Mouse (Mus musculus): ENCODE measurements around the gene Cygb. TPM values are rescaled to one million over a fixed set of nuclear protein-coding genes. Genes with fewer than 3 reads are reported as not detected.
"Not testable (repeated sequence)": the region's sequence is repeated elsewhere in the genome, so short reads cannot be mapped to it uniquely, and the experiment has no call there.

The Cygb gene
- polyA plus RNA-seq, 1 experiment from 2014 or later, result 1.1 TPM

GRCm38 (mm10) chr11:116679148-116679547 is 25.0 kb upstream of the Cygb start:
- H3K36me3 ChIP-seq (ENCODE audit: control insufficient read depth, insufficient read depth, low read length), result peaks cover 22% of the 10 kb centered on the region
- ATAC-seq (replicated peaks; ENCODE audit: insufficient number of reproducible peaks, low FRiP score, low TSS enrichment), result no peak
- WGBS (ENCODE audit: insufficient replicate concordance), result 91% methylated on average over 6 of the region's 6 CpGs

GRCm38 (mm10) chr11:116677711-116678441 is 23.8 kb upstream of the Cygb start:
- no peak overlapping the region for H3K4me2 ChIP-seq
- no peaks in the 10 kb centered on the region for H3K27me3 ChIP-seq (ENCODE audit: control insufficient read depth, insufficient read depth, low read length)
- H3K9ac ChIP-seq (ENCODE audit: low read depth, low read length), result no peak overlapping the region
- H3K9me3 ChIP-seq (replicated peaks; ENCODE audit: control insufficient read depth, low read length), result no peaks in the 10 kb centered on the region
- no peak overlapping the region for H3K4me3 ChIP-seq (ENCODE audit: low read depth, low read length)
- H3K4me1 ChIP-seq (ENCODE audit: control insufficient read depth, insufficient read depth, low read length), result peaks cover 6% of the 10 kb centered on the region
- no peak overlapping the region for H3K27ac ChIP-seq (ENCODE audit: low read depth, low read length)
- 82% methylated on average over 8 of the region's 8 CpGs for WGBS (ENCODE audit: insufficient replicate concordance)
- ATAC-seq (replicated peaks; ENCODE audit: insufficient number of reproducible peaks, low FRiP score, low TSS enrichment), result no peak
- H3K36me3 ChIP-seq (ENCODE audit: control insufficient read depth, insufficient read depth, low read length), result peaks cover 27% of the 10 kb centered on the region

More at GRCm38 (mm10) chr11:116679148-116679547, 25.0 kb upstream of the Cygb start:
- Histone ChIP-seq H3K4me3 (ENCODE audit: low read depth, low read length) (no peak overlapping the region), H3K27me3 (ENCODE audit: control insufficient read depth, insufficient read depth, low read length) (no peaks in the 10 kb centered on the region), H3K9me3 (replicated peaks; ENCODE audit: control insufficient read depth, low read length) (no peaks in the 10 kb centered on the region), H3K4me1 (ENCODE audit: control insufficient read depth, insufficient read depth, low read length) (no peaks in the 10 kb centered on the region), H3K9ac (ENCODE audit: low read depth, low read length) (no peak overlapping the region), H3K4me2 (no peak overlapping the region), H3K27ac (ENCODE audit: low read depth, low read length) (no peak overlapping the region)

- Histone ChIP-seq H3K27me3 (ENCODE audit: control insufficient read depth, insufficient read depth, low read length) (no peaks in the 10 kb centered on the region), H3K4me1 (ENCODE audit: control insufficient read depth, insufficient read depth, low read length) (peaks cover 10% of the 10 kb centered on the region), H3K9ac (ENCODE audit: low read depth, low read length) (no peak overlapping the region), H3K36me3 (ENCODE audit: control insufficient read depth, insufficient read depth, low read length) (peaks cover 27% of the 10 kb centered on the region), H3K9me3 (replicated peaks; ENCODE audit: control insufficient read depth, low read length) (no peaks in the 10 kb centered on the region), H3K4me2 (no peak overlapping the region), H3K4me3 (ENCODE audit: low read depth, low read length) (no peak overlapping the region), H3K27ac (ENCODE audit: low read depth, low read length) (no peak overlapping the region)
- no peak for ATAC-seq (replicated peaks; ENCODE audit: insufficient number of reproducible peaks, low FRiP score, low TSS enrichment)
- WGBS (ENCODE audit: insufficient replicate concordance), result 82% methylated on average over 14 of the region's 14 CpGs
Observed at GRCm38 (mm10) chr11:116676175-116676976, 22.3 kb upstream of the Cygb start.

- ATAC-seq (replicated peaks; ENCODE audit: insufficient number of reproducible peaks, low FRiP score, low TSS enrichment); H3K27me3 ChIP-seq (ENCODE audit: control insufficient read depth, insufficient read depth, low read length); H3K9ac ChIP-seq (ENCODE audit: low read depth, low read length); H3K4me3 ChIP-seq (ENCODE audit: low read depth, low read length); H3K27ac ChIP-seq (ENCODE audit: low read depth, low read length); H3K9me3 ChIP-seq (replicated peaks; ENCODE audit: control insufficient read depth, low read length); H3K4me2 ChIP-seq: not testable (repeated sequence)
- H3K36me3 ChIP-seq (ENCODE audit: control insufficient read depth, insufficient read depth, low read length), result peaks cover 24% of the 10 kb centered on the region
- peaks cover 10% of the 10 kb centered on the region for H3K4me1 ChIP-seq (ENCODE audit: control insufficient read depth, insufficient read depth, low read length)
- WGBS (ENCODE audit: insufficient replicate concordance), result 73% methylated on average over 6 of the region's 6 CpGs
Observed at GRCm38 (mm10) chr11:116675429-116675828, 21.3 kb upstream of the Cygb start.

- Histone ChIP-seq H3K4me2 (no peak overlapping the region), H3K9ac (ENCODE audit: low read depth, low read length) (no peak overlapping the region), H3K27ac (ENCODE audit: low read depth, low read length) (no peak overlapping the region), H3K4me3 (ENCODE audit: low read depth, low read length) (no peak overlapping the region), H3K4me1 (ENCODE audit: control insufficient read depth, insufficient read depth, low read length) (peaks cover 10% of the 10 kb centered on the region), H3K9me3 (replicated peaks; ENCODE audit: control insufficient read depth, low read length) (no peaks in the 10 kb centered on the region), H3K36me3 (ENCODE audit: control insufficient read depth, insufficient read depth, low read length) (peaks cover 24% of the 10 kb centered on the region), H3K27me3 (ENCODE audit: control insufficient read depth, insufficient read depth, low read length) (no peaks in the 10 kb centered on the region)
- no peak for ATAC-seq (replicated peaks; ENCODE audit: insufficient number of reproducible peaks, low FRiP score, low TSS enrichment)
- 77% methylated on average over 7 of the region's 7 CpGs for WGBS (ENCODE audit: insufficient replicate concordance)
Observed at GRCm38 (mm10) chr11:116674616-116675379, 20.7 kb upstream of the Cygb start.

GRCm38 (mm10) chr11:116673410-116673809 is 19.3 kb upstream of the Cygb start:
- H3K4me3 ChIP-seq (ENCODE audit: low read depth, low read length), result peak overlapping the region; percentile 91; the same call in 1 of the 2 replicates
- no peaks in the 10 kb centered on the region for H3K27me3 ChIP-seq (ENCODE audit: control insufficient read depth, insufficient read depth, low read length)
- no peak for ATAC-seq (replicated peaks; ENCODE audit: insufficient number of reproducible peaks, low FRiP score, low TSS enrichment)
- peaks cover 19% of the 10 kb centered on the region for H3K36me3 ChIP-seq (ENCODE audit: control insufficient read depth, insufficient read depth, low read length)
- H3K4me2 ChIP-seq, result peak overlapping the region; percentile 91
- no peak overlapping the region for H3K27ac ChIP-seq (ENCODE audit: low read depth, low read length)
- no peaks in the 10 kb centered on the region for H3K9me3 ChIP-seq (replicated peaks; ENCODE audit: control insufficient read depth, low read length)
- H3K9ac ChIP-seq (ENCODE audit: low read depth, low read length), result 0 out of 2 replicates have a peak overlapping the region, but pooled peaks have one; percentile 94
- WGBS (ENCODE audit: insufficient replicate concordance), result 94% methylated on average over 2 of the region's 2 CpGs
- peaks cover 16% of the 10 kb centered on the region for H3K4me1 ChIP-seq (ENCODE audit: control insufficient read depth, insufficient read depth, low read length)

GRCm38 (mm10) chr11:116672595-116672994 is 18.5 kb upstream of the Cygb start:
- H3K4me2 ChIP-seq, result peak overlapping the region; percentile 91
- 22% methylated on average over 7 of the region's 7 CpGs for WGBS (ENCODE audit: insufficient replicate concordance)
- H3K9me3 ChIP-seq (replicated peaks; ENCODE audit: control insufficient read depth, low read length), result no peaks in the 10 kb centered on the region
- peaks cover 19% of the 10 kb centered on the region for H3K36me3 ChIP-seq (ENCODE audit: control insufficient read depth, insufficient read depth, low read length)
- ATAC-seq (replicated peaks; ENCODE audit: insufficient number of reproducible peaks, low FRiP score, low TSS enrichment), result no peak
- peak overlapping the region; percentile 94 for H3K9ac ChIP-seq (ENCODE audit: low read depth, low read length)
- H3K4me3 ChIP-seq (ENCODE audit: low read depth, low read length), result peak overlapping the region; percentile 91
- no peak overlapping the region for H3K27ac ChIP-seq (ENCODE audit: low read depth, low read length)
- no peaks in the 10 kb centered on the region for H3K27me3 ChIP-seq (ENCODE audit: control insufficient read depth, insufficient read depth, low read length)
- peaks cover 19% of the 10 kb centered on the region for H3K4me1 ChIP-seq (ENCODE audit: control insufficient read depth, insufficient read depth, low read length)

GRCm38 (mm10) chr11:116671845-116672434 is 17.8 kb upstream of the Cygb start:
- Histone ChIP-seq H3K4me3 (ENCODE audit: low read depth, low read length) (peak overlapping the region; percentile 91), H3K27ac (ENCODE audit: low read depth, low read length) (peak overlapping the region; percentile 65), H3K27me3 (ENCODE audit: control insufficient read depth, insufficient read depth, low read length) (no peaks in the 10 kb centered on the region), H3K9ac (ENCODE audit: low read depth, low read length) (peak overlapping the region; percentile 94), H3K4me2 (peak overlapping the region; percentile 91), H3K4me1 (ENCODE audit: control insufficient read depth, insufficient read depth, low read length) (peaks cover 19% of the 10 kb centered on the region), H3K36me3 (ENCODE audit: control insufficient read depth, insufficient read depth, low read length) (peaks cover 19% of the 10 kb centered on the region), H3K9me3 (replicated peaks; ENCODE audit: control insufficient read depth, low read length) (no peaks in the 10 kb centered on the region)
- WGBS (ENCODE audit: insufficient replicate concordance), result under 1% methylated on average over 24 of the region's 24 CpGs
- ATAC-seq (replicated peaks; ENCODE audit: insufficient number of reproducible peaks, low FRiP score, low TSS enrichment), result no peak
